25 mouse cellular contexts compared by ENCODE assay signal in the genomic region with DNA sequence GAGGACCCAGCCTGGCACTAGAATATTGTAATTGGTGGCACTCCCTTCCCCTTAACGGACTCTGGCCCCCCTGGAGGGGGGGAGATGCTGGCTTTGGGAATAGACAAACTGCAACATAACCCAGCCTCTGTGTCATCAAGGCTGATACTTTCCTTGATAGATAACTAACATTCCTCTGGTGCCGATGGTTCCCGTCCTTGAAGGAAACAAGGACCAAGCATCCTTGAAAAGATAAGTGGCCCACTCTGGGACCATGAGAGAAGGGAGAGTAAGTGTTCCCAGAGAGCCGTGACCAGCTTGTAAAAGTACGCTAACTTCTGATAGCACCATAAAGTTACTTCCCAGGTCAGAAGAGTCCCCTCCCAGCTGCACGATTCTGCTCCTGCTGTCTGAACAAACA. TPM values are rescaled to one million over a fixed set of nuclear protein-coding genes. Genes with fewer than 3 reads are reported as not detected.
"Had no signal": no experiment of that assay in that cellular context is flagged by ENCODE, and none has a peak within 500 bp of the region (broad histone marks: within the 10 kb centered on the region; RNA-seq: fewer than 3 reads in every experiment).

No protein-coding gene starts in this region.

- H3K27me3 ChIP-seq: limb, embryonic 15.5 days; midbrain, embryonic 13.5 days; neural tube, embryonic 13.5 days had no signal

- ATAC-seq: liver, postnatal 0 days; lung, postnatal 0 days; midbrain, embryonic 13.5 days; midbrain, embryonic 16.5 days had no signal

- H3K4me1 ChIP-seq: midbrain, embryonic 13.5 days; neural tube, embryonic 13.5 days had no signal

- DNase-seq: kidney, adult 2 months; kidney, postnatal 25 days; layer of hippocampus, adult 9-11 months; liver, postnatal 0 days; lung, embryonic 14.5 days; right cerebral cortex, adult 18-20 months; right cerebral cortex, postnatal 14 days; right cerebral cortex, postnatal 4 days; thymus, adult 2 months; thymus, postnatal 14 days; thymus, postnatal 4 days had no signal

- H3K9me3 ChIP-seq: limb, embryonic 15.5 days; midbrain, embryonic 13.5 days; neural tube, embryonic 13.5 days had no signal

- H3K4me3 ChIP-seq: layer of hippocampus, adult 2 months; limb, embryonic 15.5 days; midbrain, embryonic 13.5 days; myocyte; neural tube, embryonic 13.5 days had no signal

- H3K36me3 ChIP-seq: limb, embryonic 15.5 days; midbrain, embryonic 13.5 days; neural tube, embryonic 13.5 days had no signal

- H3K9ac ChIP-seq: limb, embryonic 15.5 days; liver, embryonic 14.5 days; liver, postnatal 0 days; lung, embryonic 14.5 days; midbrain, embryonic 13.5 days; neural tube, embryonic 13.5 days had no signal

- H3K4me2 ChIP-seq: limb, embryonic 15.5 days; liver, embryonic 11.5 days; lung, embryonic 14.5 days; midbrain, embryonic 13.5 days; neural tube, embryonic 13.5 days had no signal

- H3K27ac ChIP-seq: kidney, postnatal 0 days; layer of hippocampus, adult 2 months; limb, embryonic 15.5 days; liver, embryonic 14.5 days; macrophage; midbrain, embryonic 13.5 days; neural tube, embryonic 13.5 days; stomach, postnatal 0 days had no signal

RNA-seq across cellular contexts. Expression of gene Col17a1, which starts 30.6 kb away (rescaled TPM):
- total RNA-seq: layer of hippocampus, adult 2 months; megakaryocyte, adult 5-6 weeks; neutrophil, adult 5-6 weeks had no signal
- polyA plus RNA-seq: macrophage had no signal
